Mouse (Mus musculus): ENCODE results near the gene Ddx11.
"Not testable (repeated sequence)": the region's sequence is repeated elsewhere in the genome, so short reads cannot be mapped to it uniquely, and the experiment has no call there.

Gene Ddx11

GRCm38 (mm10) chr17:66112166-66112565 is 11.2 kb upstream of the Ddx11 start:
- DNase-seq (ENCODE audit: low spot score in 2 of 2) = no peak

- DNase-seq (ENCODE audit: low spot score in 2 of 2) = no peak
Measured at GRCm38 (mm10) chr17:66118991-66119390, 4.3 kb upstream of the Ddx11 start.

GRCm38 (mm10) chr17:66120701-66121100 is 2.6 kb upstream of the Ddx11 start:
- no peak for DNase-seq (ENCODE audit: low spot score in 2 of 2)

- no peak for DNase-seq (ENCODE audit: low spot score in 2 of 2)
Measured at GRCm38 (mm10) chr17:66123816-66124610, 693 bp downstream of the Ddx11 start.

- DNase-seq (ENCODE audit: low spot score in 2 of 2) = no peak
Measured at GRCm38 (mm10) chr17:66125211-66125610, 1.9 kb downstream of the Ddx11 start.

- DNase-seq (ENCODE audit: low spot score in 2 of 2) = no peak
Measured at GRCm38 (mm10) chr17:66130371-66130770, 7.1 kb downstream of the Ddx11 start.

- DNase-seq (ENCODE audit: low spot score in 2 of 2) = peak in 1 of 2 experiments; percentile 26
Measured at GRCm38 (mm10) chr17:66131212-66131611, 7.9 kb downstream of the Ddx11 start.

GRCm38 (mm10) chr17:66152706-66153662 is 29.7 kb downstream of the Ddx11 start:
- DNase-seq (ENCODE audit: low spot score in 2 of 2) = not testable (repeated sequence)

GRCm38 (mm10) chr17:66153735-66154423 is 30.6 kb downstream of the Ddx11 start:
- DNase-seq (ENCODE audit: low spot score in 2 of 2) = not testable (repeated sequence)

- DNase-seq (ENCODE audit: low spot score in 2 of 2) = no peak
Measured at GRCm38 (mm10) chr17:66154876-66155275, 31.6 kb downstream of the Ddx11 start.

- no peak for DNase-seq (ENCODE audit: low spot score in 2 of 2)
Measured at GRCm38 (mm10) chr17:66158271-66158670, 35.0 kb downstream of the Ddx11 start.

GRCm38 (mm10) chr17:66167141-66167540 is 43.8 kb downstream of the Ddx11 start:
- DNase-seq (ENCODE audit: low spot score in 2 of 2) = not testable (repeated sequence)

- not testable (repeated sequence) for DNase-seq (ENCODE audit: low spot score in 2 of 2)
Measured at GRCm38 (mm10) chr17:66170971-66171370, 47.7 kb downstream of the Ddx11 start.

GRCm38 (mm10) chr17:66190577-66190976 is 67.3 kb downstream of the Ddx11 start:
- no peak for DNase-seq (ENCODE audit: low spot score in 2 of 2)

- DNase-seq (ENCODE audit: low spot score in 2 of 2) = no peak
Measured at GRCm38 (mm10) chr17:66197041-66197440, 73.7 kb downstream of the Ddx11 start.
